Mouse (Mus musculus): ENCODE results near the gene Olfr1329.

DNA sequence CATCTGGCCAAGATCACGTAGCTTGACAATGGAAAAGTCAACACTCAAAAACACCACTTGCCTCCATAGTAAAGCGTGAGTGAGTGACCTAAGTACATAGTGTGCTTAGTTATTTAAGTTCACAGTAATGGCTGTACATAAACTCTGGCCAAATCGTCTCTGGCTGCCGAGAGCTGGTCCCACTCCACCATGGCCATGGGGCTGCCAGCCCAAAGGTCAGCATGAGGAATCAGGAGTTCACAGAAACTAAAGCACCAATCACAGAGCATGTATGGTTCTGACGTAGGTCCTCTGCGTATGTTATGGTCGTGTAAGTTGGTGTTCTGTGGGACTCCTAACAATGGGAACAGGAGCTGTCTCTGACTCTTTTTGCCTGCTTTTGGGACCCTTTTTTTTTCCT is 41.5 kb upstream of the Olfr1329 start:
- no peak for TF ChIP-seq POLR2A (IDR thresholded peaks at IDR 0.05; ENCODE audit: borderline replicate concordance, control insufficient read depth, low read depth, low read length)
- TF ChIP-seq CTCF (IDR thresholded peaks at IDR 0.05; ENCODE audit: control insufficient read depth, insufficient read depth, low read length), result no peak

All from bone marrow, adult 2 months (tissue).